Mouse (Mus musculus) induced T-regulatory cell, adult 2 months (primary cell): ENCODE results near the gene Agrp.

Experiments used
- DNase-seq: peaks from one replicate; pipeline ENCODE4 v3.0.0-alpha.2; 2012; ENCODE audit warnings: low read depth

Agrp gene

GRCm38 (mm10) chr8:105549506-105549905 is 87.7 kb downstream of the Agrp start:
- DNase-seq, result no peak

- no peak for DNase-seq
These were observed 90.5 kb downstream of the Agrp start for GRCm38 (mm10) chr8:105546384-105547350.

- no peak for DNase-seq
These were observed 91.9 kb downstream of the Agrp start for GRCm38 (mm10) chr8:105545249-105545648.

GRCm38 (mm10) chr8:105544544-105545205 is 92.5 kb downstream of the Agrp start:
- no peak for DNase-seq

- no peak for DNase-seq
These were observed 93.5 kb downstream of the Agrp start for GRCm38 (mm10) chr8:105543703-105544102.

- DNase-seq, result no peak
These were observed 94.4 kb downstream of the Agrp start for GRCm38 (mm10) chr8:105542808-105543207.

GRCm38 (mm10) chr8:105542032-105542656 is 95.0 kb downstream of the Agrp start:
- DNase-seq, result no peak

- no peak for DNase-seq
These were observed 98.3 kb downstream of the Agrp start for GRCm38 (mm10) chr8:105538940-105539339.

- no peak for DNase-seq
These were observed 100.0 kb downstream of the Agrp start for GRCm38 (mm10) chr8:105537011-105537677.

- DNase-seq, result no peak
These were observed 100.6 kb downstream of the Agrp start for GRCm38 (mm10) chr8:105536546-105536945.

- peak; percentile 76 for DNase-seq
These were observed 103.3 kb downstream of the Agrp start for GRCm38 (mm10) chr8:105533892-105534329.

GRCm38 (mm10) chr8:105533439-105533838 is 103.8 kb downstream of the Agrp start:
- DNase-seq, result no peak

- peak; percentile 48 for DNase-seq
These were observed 105.4 kb downstream of the Agrp start for GRCm38 (mm10) chr8:105531774-105532173.

- no peak for DNase-seq
These were observed 107.9 kb downstream of the Agrp start for GRCm38 (mm10) chr8:105529271-105529670.

- DNase-seq, result no peak
These were observed 109.0 kb downstream of the Agrp start for GRCm38 (mm10) chr8:105528206-105528605.

GRCm38 (mm10) chr8:105527110-105527509 is 110.1 kb downstream of the Agrp start:
- no peak for DNase-seq

GRCm38 (mm10) chr8:105522890-105523289 is 114.3 kb downstream of the Agrp start:
- DNase-seq, result no peak

- DNase-seq, result no peak
These were observed 115.0 kb downstream of the Agrp start for GRCm38 (mm10) chr8:105521995-105522769.

GRCm38 (mm10) chr8:105521061-105521460 is 116.1 kb downstream of the Agrp start:
- no peak for DNase-seq

GRCm38 (mm10) chr8:105520521-105520920 is 116.7 kb downstream of the Agrp start:
- DNase-seq, result no peak

GRCm38 (mm10) chr8:105519591-105519990 is 117.6 kb downstream of the Agrp start:
- DNase-seq, result no peak
